Mouse (Mus musculus) gastrocnemius, adult 2 months (tissue): Measurements from ENCODE around the gene Calcb. TPM values are rescaled to one million over a fixed set of nuclear protein-coding genes. Genes with fewer than 3 reads are reported as not detected.

Source experiments
- DNase-seq: peaks from one replicate; pipeline ENCODE4 v3.0.0; 2022
- H3K27ac ChIP-seq: fragments of 200-600 bp; 2 replicates; pipeline ENCODE4 v1.8.1; 2022; ENCODE audit warnings: mild to moderate bottlenecking
- H3K4me3 ChIP-seq: fragments of 200-600 bp; 2 replicates; pipeline ENCODE4 v1.8.1; 2022; ENCODE audit warnings: mild to moderate bottlenecking, moderate library complexity
- CTCF ChIP-seq: fragments of 200-600 bp; IDR thresholded peaks from 2 replicates; pipeline ENCODE4 v1.8.1; 2022; ENCODE audit warnings: antibody characterized with exemption, mild to moderate bottlenecking, moderate library complexity
- intact Hi-C: fragments of 180-260 bp; cut with DNase I; formaldehyde crosslinking; loops from one replicate; pipeline ENCODE4 v1.15.1; 2025
- total RNA-seq, 2 experiments: library from RNA; stranded (reverse); gene quantifications; 2 replicates each; pipeline ENCODE4 v1.2.3; 2021

Gene Calcb
- total RNA-seq, 2 experiments from 2014 or later: not detected

DNA sequence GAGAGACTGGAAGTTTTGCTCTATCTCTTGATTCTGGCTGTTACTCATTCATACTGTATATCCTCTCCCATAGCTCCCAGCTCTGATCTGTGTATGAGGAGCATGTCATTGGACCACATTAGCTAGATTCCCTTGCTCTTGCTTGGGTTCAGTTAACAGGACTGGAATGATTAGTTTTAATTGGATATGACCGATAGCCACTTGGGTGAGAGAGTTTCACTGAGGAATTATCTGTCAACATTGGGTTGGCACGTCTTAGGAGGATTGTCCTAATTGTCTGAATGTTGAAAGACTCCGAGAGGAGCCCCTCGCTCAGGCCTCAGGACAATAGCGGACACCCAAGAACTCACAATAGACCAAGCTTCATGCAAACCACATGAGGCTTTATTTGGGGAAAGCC lies 17.8 kb downstream of the Calcb start:
- H3K4me3 ChIP-seq: no peak overlapping the region
- DNase-seq: no peak
- no peak overlapping the region for H3K27ac ChIP-seq
- TF ChIP-seq CTCF: no peak
- intact Hi-C loops: no loop called here

DNA sequence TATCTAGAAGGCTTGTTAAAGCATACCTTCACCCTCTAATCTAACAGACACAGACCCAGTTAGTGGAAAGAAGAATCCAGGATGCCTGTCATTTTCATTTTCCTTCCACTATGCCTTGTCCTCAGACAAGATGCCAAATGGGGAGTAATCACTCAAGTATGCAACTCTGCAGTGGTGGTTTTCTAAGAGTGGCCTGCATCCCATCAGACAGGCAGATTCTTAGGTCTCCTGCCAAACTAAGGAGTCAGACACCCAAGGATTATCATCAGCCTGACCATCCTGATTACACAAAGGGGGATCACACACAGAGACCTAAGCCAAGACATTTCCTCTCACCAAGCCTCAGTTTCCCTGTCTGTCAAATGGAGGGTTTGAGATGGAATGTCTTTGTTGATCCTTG lies 19.7 kb downstream of the Calcb start:
- no peak for DNase-seq
- intact Hi-C loops: no loop called here
- Histone ChIP-seq H3K27ac (no peak overlapping the region; the same call in 1 of the 2 replicates), H3K4me3 (no peak overlapping the region)
- TF ChIP-seq CTCF: no peak

DNA sequence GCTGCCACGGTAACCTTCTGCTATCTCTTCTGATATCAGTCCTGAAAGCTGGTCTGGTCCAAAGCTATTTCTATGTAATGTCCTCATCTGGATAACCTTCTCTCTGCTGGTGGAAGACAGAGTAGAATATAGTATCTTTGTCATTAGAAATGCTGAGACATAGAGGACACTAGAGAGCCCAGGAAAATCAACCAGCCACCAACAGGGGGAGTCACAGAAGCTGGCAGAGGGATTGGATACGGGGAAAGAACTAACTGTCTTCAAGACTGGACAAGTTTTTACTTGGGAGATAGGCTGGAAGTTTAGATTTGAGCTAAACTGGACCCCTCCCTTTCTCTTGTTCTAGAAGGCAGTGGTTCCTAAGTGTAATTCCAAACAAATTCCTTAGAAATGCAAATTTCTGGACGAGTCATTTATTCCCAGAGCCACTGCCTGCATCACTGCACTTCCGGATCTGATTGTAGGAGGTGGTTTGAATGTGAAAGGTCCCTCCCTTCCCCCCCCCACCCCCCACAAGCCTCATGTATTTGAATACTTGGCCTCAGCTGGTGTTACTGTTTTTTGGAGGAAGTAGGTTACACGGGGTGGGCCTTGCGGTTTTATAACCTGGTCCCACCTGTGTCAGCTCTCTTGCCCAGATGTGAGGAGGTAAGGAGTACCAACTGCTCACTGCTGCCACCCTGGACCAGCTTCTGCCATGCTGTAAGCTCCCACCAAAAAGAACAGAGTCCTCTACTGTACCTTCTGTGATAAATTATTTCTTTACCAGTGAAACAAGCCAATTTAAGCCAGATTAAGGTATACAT lies 22.1 kb downstream of the Calcb start:
- intact Hi-C loops: no loop called here
- no peak for DNase-seq
- Histone ChIP-seq H3K4me3 (no peak overlapping the region), H3K27ac (no peak overlapping the region)
- TF ChIP-seq CTCF: peak; percentile 34

DNA sequence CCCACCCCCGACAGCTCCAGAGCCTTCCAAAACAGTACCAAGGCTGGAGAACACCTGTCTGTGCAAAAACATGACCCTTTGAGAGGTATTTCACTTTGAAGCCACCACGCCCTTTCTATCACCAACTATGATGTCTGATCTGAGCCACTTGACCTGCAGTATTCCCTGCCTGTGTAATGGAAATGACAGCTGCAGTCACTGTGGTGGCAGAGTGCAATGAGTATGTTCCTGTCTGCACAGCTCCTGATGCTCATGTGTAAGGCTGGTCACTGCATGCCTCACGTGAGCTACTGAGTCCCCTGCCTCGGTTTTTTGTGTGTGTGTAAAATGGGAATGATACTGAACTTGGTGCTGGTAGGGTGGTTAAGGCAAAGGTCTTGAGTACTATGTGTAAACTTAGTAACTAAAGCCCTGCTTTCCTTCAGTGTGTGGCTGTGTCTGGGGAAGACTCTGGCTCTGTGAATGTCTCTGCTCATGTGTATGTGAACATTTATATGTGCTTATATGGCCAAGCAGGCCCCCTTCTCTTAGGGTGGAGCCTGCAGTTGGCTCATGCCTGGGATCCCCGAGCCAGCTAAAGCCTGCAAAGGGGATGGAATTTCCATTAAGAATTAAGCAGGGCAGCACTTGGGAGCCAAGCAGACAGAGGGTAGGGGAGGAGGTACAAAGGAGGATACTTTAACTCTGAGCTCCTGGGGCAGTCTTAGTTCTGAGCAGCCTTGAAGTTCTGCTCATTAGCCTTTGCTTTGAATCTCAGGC lies 24.8 kb downstream of the Calcb start, which contains the start of gene Insc:
Insc (plus strand) TSS at position 673 of the 759 bp plus-strand sequence.
- peak within 1 kb of the TSS; percentile 61 for H3K4me3 ChIP-seq
- DNase-seq: no peak
- intact Hi-C loops: no loop called here
- peak within 1 kb of the TSS; percentile 58 for H3K27ac ChIP-seq
- TF ChIP-seq CTCF: no peak

DNA sequence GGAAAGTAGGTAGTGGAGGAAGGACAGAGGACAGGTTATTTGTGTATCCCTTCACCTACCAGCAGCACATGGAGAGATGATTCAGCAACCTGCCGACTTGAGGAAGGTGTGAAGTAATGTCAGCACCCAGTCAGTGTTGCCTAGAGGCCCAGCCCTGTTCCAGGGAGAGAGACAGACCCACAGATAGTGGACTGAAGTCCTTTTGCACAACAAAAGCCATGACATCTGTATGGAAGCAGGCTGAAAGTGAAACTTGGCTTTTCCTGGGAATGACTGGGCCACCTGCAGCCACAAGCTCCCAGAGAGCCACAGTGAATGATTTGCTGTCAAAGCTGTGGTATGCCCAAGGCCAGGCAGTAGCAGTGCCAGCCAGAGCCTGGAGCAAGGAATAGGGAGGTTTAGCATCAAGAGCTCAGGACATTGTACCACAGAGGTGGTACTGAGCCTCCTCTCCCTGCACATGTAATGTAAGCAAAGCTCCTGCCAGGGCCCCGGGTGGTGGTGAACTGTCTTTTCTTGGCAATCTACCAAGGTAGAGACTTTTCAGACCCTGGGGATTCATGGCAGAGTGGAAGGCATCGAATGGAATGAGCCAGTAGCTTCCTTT lies 26.3 kb downstream of the Calcb start:
- TF ChIP-seq CTCF: no peak
- Histone ChIP-seq H3K4me3 (peak overlapping the region; percentile 61), H3K27ac (peak overlapping the region; percentile 58)
- intact Hi-C loops: no loop called here
- no peak for DNase-seq

DNA sequence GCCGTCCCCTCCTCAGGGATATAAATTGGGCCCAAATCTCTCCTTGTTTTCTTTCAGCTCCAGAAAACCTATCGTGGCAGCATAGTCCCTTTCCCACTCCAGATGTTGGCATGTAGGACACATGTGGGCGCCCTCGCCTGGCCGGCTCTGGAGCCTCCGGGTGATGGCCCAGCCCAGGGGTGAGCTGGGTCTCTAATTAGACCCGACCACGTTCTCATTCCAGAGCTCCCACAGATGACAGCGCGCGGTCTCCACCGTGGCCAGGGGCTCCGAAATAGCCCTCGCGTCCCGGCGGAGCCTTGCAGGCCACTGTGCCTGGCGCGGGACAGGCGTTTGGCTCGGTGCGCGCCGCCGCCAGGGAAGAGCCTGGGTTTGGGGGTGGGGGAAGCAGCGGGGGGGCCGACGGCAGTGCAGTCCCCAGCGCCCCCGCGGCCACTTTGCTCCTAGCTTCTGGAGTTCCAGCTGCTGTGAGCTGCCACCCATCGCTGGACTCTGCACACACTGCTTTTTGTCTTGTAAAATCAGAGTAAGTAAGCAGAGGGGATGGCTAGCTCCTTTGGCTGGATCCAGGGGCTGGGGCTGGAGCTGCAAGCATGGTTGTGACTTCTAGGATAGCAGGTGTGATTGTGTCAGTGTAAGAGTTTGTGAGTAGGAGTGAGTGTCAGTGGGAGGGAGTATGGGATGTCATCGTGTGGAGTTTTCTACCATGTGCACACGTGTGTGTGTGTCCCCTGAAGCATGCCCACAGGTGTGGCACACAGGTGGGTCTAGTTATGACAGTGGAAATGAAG lies 27.2 kb downstream of the Calcb start:
- DNase-seq: peak; percentile 36

DNA sequence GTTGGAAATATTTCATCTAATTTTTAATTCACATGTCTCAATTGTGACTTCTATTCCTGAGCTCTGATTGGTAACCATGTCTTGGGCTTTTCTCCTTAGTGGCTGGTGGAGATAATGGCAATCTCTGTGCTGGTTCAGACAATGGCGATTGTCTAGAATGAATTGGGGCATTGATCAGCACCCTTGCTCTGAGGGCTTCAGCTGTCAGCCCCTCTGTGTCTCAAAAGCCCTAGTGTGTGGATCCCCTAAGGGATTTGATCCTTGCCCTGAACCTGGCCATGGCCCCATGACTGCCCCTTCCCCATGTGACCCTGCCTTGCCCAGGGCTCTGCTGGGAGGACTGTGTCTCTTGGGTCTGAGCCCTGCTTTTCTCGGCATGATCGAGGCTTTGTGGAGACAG lies 29.2 kb downstream of the Calcb start:
- TF ChIP-seq CTCF: no peak
- intact Hi-C loops: no loop called here

More for the DNA sequence above, 27.2 kb downstream of the Calcb start:
- Histone ChIP-seq H3K27ac (peak overlapping the region; percentile 58), H3K4me3 (peak overlapping the region; percentile 61)
- intact Hi-C loops: no loop called here
- peak; percentile 18; the same call in 1 of the 2 replicates for TF ChIP-seq CTCF

DNA sequence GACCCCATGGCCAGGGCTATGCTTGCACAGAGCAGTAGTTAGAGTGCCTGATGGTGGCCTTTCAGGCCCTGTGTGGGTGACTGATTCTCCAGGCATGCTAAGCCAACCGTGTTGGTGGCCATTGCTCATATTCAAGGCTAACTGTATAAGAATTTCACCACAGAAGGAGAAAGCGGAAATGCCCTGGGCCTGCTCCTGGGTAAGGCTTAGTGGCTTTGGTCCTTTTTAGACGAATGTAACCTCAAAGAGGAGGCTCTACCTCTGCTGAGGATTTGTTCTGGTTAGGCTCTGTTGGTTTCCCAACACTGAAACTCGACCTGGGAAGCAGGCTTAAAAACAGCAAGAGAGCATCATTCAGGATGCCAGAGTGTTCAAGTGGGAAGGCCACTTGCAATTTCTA lies 29.8 kb downstream of the Calcb start:
- Histone ChIP-seq H3K27ac (0 out of 2 replicates have a peak overlapping the region, but pooled peaks have one; percentile 16), H3K4me3 (no peak overlapping the region)
- intact Hi-C loops: no loop called here
- TF ChIP-seq CTCF: no peak
- no peak for DNase-seq

More for the DNA sequence above, 29.2 kb downstream of the Calcb start:
- Histone ChIP-seq H3K4me3 (no peak overlapping the region), H3K27ac (no peak overlapping the region)
- no peak for DNase-seq

DNA sequence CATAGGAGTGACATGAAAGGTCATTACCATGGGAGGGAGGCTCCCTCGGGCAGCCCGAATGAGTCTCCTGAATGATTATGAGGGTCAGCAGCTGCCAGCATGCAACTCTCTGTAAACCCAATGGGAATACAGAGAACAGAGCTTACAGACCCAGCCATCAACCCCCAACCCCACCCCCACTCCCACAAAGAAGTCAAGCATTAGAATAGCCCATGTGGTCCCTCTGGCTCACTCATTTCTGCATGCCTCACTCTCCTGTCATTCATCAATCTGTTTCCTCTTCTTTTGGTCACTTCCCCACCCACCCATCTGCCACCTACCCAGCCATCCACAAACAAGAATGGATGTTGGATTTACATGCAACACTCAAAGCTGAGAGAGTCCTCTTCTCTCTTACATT lies 35.0 kb downstream of the Calcb start:
- DNase-seq: no peak
- H3K4me3 ChIP-seq: no peak overlapping the region
- no peak for TF ChIP-seq CTCF
- H3K27ac ChIP-seq: no peak overlapping the region
- intact Hi-C loops: no loop called here

DNA sequence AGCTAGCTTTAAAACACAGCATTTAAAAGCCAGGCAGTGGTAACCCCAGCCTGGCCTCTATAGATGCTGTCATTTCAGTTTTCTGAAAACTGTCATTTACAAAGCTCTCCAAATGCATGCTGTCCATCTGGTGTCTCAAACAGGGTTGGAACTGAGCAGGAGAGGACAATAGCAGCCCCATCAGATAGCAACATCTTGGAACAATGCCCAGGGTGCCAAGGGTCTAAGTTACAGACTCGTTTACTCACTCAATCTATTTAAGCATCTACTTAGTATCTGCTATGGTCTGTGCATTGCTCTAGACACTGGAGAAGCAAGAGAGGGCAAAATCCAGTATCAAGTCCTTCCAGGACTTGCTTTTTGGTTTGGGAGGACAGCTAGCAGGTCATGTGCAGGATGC lies 35.8 kb downstream of the Calcb start:
- Histone ChIP-seq H3K27ac (no peak overlapping the region), H3K4me3 (no peak overlapping the region)
- intact Hi-C loops: no loop called here
- TF ChIP-seq CTCF: no peak
- no peak for DNase-seq

DNA sequence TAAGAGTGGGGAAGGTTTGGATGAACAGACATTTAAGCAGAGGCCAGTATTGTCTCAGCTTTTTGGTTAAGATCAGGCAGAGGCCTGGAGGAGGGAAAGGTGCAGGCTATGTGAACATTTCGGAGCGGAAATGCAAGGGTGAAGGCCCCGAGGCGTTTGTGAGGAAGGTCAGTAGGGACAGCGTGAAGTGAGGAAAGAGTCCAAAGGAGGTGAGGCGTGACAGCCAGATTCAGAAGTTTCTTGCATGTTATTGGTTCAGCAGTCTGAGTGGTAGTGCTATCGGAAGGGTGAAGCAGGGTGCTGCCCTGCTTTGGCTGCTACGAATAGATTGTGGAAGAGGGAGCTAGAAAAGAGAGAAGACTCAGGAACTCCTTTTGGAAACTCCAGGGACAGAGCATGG lies 36.2 kb downstream of the Calcb start:
- TF ChIP-seq CTCF: no peak
- intact Hi-C loops: no loop called here
- Histone ChIP-seq H3K4me3 (no peak overlapping the region), H3K27ac (no peak overlapping the region)
- no peak for DNase-seq

DNA sequence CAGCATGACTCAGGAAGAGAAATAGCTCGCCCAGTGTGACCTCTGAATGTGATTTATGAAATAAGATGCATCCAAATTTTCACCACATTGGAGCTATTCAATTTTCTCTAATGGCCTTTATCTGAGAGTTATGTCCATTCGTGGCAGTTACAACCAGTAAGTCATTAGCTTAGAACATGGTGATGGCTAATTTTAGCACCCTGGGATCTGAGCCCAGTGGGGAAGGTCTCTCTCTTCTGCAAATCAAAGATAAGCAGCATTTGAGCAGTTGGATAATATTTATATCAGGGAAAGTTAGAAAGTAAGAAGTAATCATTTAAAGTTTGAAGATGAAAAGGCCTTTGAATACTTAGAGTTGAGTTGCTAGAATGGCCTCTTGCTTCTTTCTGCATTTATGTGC lies 44.2 kb downstream of the Calcb start:
- no peak overlapping the region for H3K27ac ChIP-seq
- H3K4me3 ChIP-seq: no peak overlapping the region
- TF ChIP-seq CTCF: no peak
- no peak for DNase-seq
- intact Hi-C loops: no loop called here
